Mouse (Mus musculus): Measurements from ENCODE around the gene Icam5. TPM values are rescaled to one million over a fixed set of nuclear protein-coding genes. Genes with fewer than 3 reads are reported as not detected.
"Not testable (repeated sequence)": the region's sequence is repeated elsewhere in the genome, so short reads cannot be mapped to it uniquely, and the experiment has no call there.

Gene Icam5
- total RNA-seq, 2 experiments from 2014 or later = 230 to 248 TPM

- intact Hi-C loops (cut with DNase I) = loop anchor here (1.0 to 2.0 kb wide), 3 partner anchors 27 to 101 kb away; partner anchors contain the start of gene Icam4
- Histone ChIP-seq H3K27ac (no peak overlapping the region), H3K4me3 (no peak overlapping the region; the same call in 1 of the 2 replicates)
- no peak for DNase-seq (ENCODE audit: extremely low spot score in 1 of 2, low spot score in 2 of 2)
- TF ChIP-seq CTCF (IDR thresholded peaks at IDR 0.05) = no peak
These were observed 30.1 kb upstream of the Icam5 start for GRCm38 (mm10) chr9:21001651-21002200.

GRCm38 (mm10) chr9:21002270-21002626 lies 29.6 kb upstream of the Icam5 start:
- peak overlapping the region; percentile 69 for H3K27ac ChIP-seq
- TF ChIP-seq CTCF (IDR thresholded peaks at IDR 0.05) = no peak
- intact Hi-C loops (cut with DNase I) = loop anchor here (1.0 to 2.0 kb wide), 3 partner anchors 27 to 101 kb away; partner anchors contain the start of gene Icam4
- no peak for DNase-seq (ENCODE audit: extremely low spot score in 1 of 2, low spot score in 2 of 2)
- peak overlapping the region; percentile 98 for H3K4me3 ChIP-seq

- DNase-seq (ENCODE audit: extremely low spot score in 1 of 2, low spot score in 2 of 2) = peak; percentile 92 to 95
- Histone ChIP-seq H3K27ac (peak within 1 kb of the TSS; percentile 69), H3K4me3 (peak within 1 kb of the TSS; percentile 98)
- intact Hi-C loops (cut with DNase I) = loop anchor here (1.0 to 2.0 kb wide), 3 partner anchors 26 to 102 kb away; partner anchors contain the start of gene Icam4
- no peak for TF ChIP-seq CTCF (IDR thresholded peaks at IDR 0.05)
These were observed 29.0 kb upstream of the Icam5 start, which contains the start of gene Mrpl4 for GRCm38 (mm10) chr9:21002627-21003551. Gene Mrpl4 (plus strand): TSS chr9:21002738.

GRCm38 (mm10) chr9:21007313-21007952 lies 24.4 kb upstream of the Icam5 start:
- no peak overlapping the region for H3K4me3 ChIP-seq
- intact Hi-C loops (cut with DNase I) = no loop called here

GRCm38 (mm10) chr9:21008007-21008406 lies 23.9 kb upstream of the Icam5 start:
- H3K4me3 ChIP-seq = no peak overlapping the region
- intact Hi-C loops (cut with DNase I) = no loop called here
- peak; percentile 30 for TF ChIP-seq CTCF (IDR thresholded peaks at IDR 0.05)
- DNase-seq (ENCODE audit: extremely low spot score in 1 of 2, low spot score in 2 of 2) = no peak
- H3K27ac ChIP-seq = no peak overlapping the region

More at GRCm38 (mm10) chr9:21007313-21007952, 24.4 kb upstream of the Icam5 start:
- DNase-seq (ENCODE audit: extremely low spot score in 1 of 2, low spot score in 2 of 2) = no peak
- no peak for TF ChIP-seq CTCF (IDR thresholded peaks at IDR 0.05)
- no peak overlapping the region for H3K27ac ChIP-seq

GRCm38 (mm10) chr9:21010362-21010761 lies 21.5 kb upstream of the Icam5 start:
- no peak for TF ChIP-seq CTCF (IDR thresholded peaks at IDR 0.05)
- DNase-seq (ENCODE audit: extremely low spot score in 1 of 2, low spot score in 2 of 2) = no peak
- Histone ChIP-seq H3K27ac (no peak overlapping the region), H3K4me3 (no peak overlapping the region)
- intact Hi-C loops (cut with DNase I) = loop anchor here (5.0 kb wide), 1 partner anchor 127 kb away; no protein-coding TSS in a partner anchor

- DNase-seq (ENCODE audit: extremely low spot score in 1 of 2, low spot score in 2 of 2); H3K4me3 ChIP-seq; H3K27ac ChIP-seq: not testable (repeated sequence)
- intact Hi-C loops (cut with DNase I) = loop anchor here (5.0 kb wide), 1 partner anchor 126 kb away; no protein-coding TSS in a partner anchor
These were observed 20.8 kb upstream of the Icam5 start for GRCm38 (mm10) chr9:21010939-21011541.

GRCm38 (mm10) chr9:21011846-21012312 lies 20.0 kb upstream of the Icam5 start:
- no peak for TF ChIP-seq CTCF (IDR thresholded peaks at IDR 0.05)
- intact Hi-C loops (cut with DNase I) = loop anchor here (5.0 kb wide), 1 partner anchor 125 kb away; no protein-coding TSS in a partner anchor
- no peak for DNase-seq (ENCODE audit: extremely low spot score in 1 of 2, low spot score in 2 of 2)

GRCm38 (mm10) chr9:21012368-21012767 lies 19.5 kb upstream of the Icam5 start:
- no peak; the same call in 1 of the 2 replicates for TF ChIP-seq CTCF (IDR thresholded peaks at IDR 0.05)
- DNase-seq (ENCODE audit: extremely low spot score in 1 of 2, low spot score in 2 of 2) = no peak
- Histone ChIP-seq H3K4me3 (no peak overlapping the region), H3K27ac (no peak overlapping the region)
- intact Hi-C loops (cut with DNase I) = loop anchor here (5.0 kb wide), 1 partner anchor 125 kb away; no protein-coding TSS in a partner anchor

More at GRCm38 (mm10) chr9:21011846-21012312, 20.0 kb upstream of the Icam5 start:
- H3K4me3 ChIP-seq = no peak overlapping the region
- no peak overlapping the region for H3K27ac ChIP-seq

- H3K27ac ChIP-seq = no peak overlapping the region; the same call in 1 of the 2 replicates
- TF ChIP-seq CTCF (IDR thresholded peaks at IDR 0.05) = no peak
- peak overlapping the region; percentile 37 for H3K4me3 ChIP-seq
- DNase-seq (ENCODE audit: extremely low spot score in 1 of 2, low spot score in 2 of 2) = peak; percentile 38 to 44
- intact Hi-C loops (cut with DNase I) = loop anchor here (5.0 kb wide), 1 partner anchor 122 kb away; no protein-coding TSS in a partner anchor
These were observed 16.9 kb upstream of the Icam5 start for GRCm38 (mm10) chr9:21014691-21015570.

All from left cerebral cortex, adult 2 months (tissue).